ENCODE assay signal across 8 mouse cellular contexts in the genomic region with DNA sequence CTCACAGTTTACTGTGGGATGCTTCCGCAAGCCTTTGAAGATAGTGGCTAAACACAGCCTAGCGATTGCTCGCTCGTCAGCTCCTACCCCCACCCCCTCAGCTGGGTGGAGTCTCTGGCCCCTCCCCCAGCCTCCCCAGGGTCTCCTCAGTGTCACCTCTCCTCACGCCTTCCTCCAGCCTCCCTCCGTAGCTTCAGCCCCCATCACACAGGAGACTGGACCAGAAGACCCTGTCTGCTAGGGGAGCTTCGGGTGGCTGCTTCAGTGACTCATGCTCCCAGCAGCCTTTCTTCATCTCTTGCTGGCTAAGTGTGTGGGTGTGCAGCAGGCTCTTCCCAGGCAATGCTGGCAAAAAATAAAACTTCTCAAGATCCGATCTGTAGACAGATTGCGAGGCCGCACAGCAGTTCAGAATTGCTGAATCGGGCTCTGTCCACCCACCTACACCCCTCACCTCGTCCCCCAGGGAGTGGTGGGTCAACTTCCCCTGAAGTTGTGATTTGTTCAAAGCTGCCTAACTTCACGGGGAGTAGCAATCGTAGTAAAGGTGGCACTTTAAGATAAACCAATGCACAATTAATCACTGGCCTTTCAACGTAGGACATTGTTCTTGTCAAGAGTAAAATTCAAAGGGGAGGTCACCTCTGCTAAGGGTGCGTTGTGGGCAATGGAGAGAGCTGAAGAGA.
DNase-seq lines count a peak whose midpoint lies in the region; ATAC-seq and TF ChIP-seq lines count a peak whose summit lies in the region.

No protein-coding gene starts in this region.

- no peak for TF ChIP-seq EP300 in liver, postnatal 0 days (IDR thresholded peaks at IDR 0.05; ENCODE audit: low read depth)

- H3K4me1 ChIP-seq in liver, postnatal 0 days (ENCODE audit: insufficient read depth), result peaks cover 12% of the 10 kb centered on the region

- H3K9me3 ChIP-seq in liver, postnatal 0 days (ENCODE audit: low read length), result no peaks in the 10 kb centered on the region

- no peak overlapping the region for H3K4me3 ChIP-seq in liver, postnatal 0 days (ENCODE audit: low read depth, low read length)

- H3K4me2 ChIP-seq in liver, postnatal 0 days (ENCODE audit: low read depth, low read length), result peak overlapping the region; percentile 50

- H3K27me3 ChIP-seq in liver, postnatal 0 days (ENCODE audit: insufficient read depth, low read length), result no peaks in the 10 kb centered on the region

- no peaks in the 10 kb centered on the region for H3K36me3 ChIP-seq in liver, postnatal 0 days (replicated peaks; ENCODE audit: insufficient read depth, low read length)

- no peak for TF ChIP-seq CTCF in liver, postnatal 0 days (IDR thresholded peaks at IDR 0.05; ENCODE audit: low read depth)

- WGBS in liver, postnatal 0 days (ENCODE audit: insufficient replicate concordance), result 17% methylated on average over 16 of the region's 16 CpGs

- 0 out of 2 replicates have a peak overlapping the region, but pooled peaks have one; percentile 1 for H3K9ac ChIP-seq in liver, postnatal 0 days (replicated peaks)

- H3K27ac ChIP-seq in liver, postnatal 0 days (ENCODE audit: low read depth), result peak overlapping the region; percentile 16; the same call in 1 of the 2 replicates

- DNase-seq in cerebellum, postnatal 14 days, result peak; percentile 8 to 14
- no peak for DNase-seq in cerebellum, adult 8-10 months
- peak; percentile 73 for DNase-seq in embryo, embryonic 10 days (ENCODE audit: low spot score)
- peak; percentile 19 to 20 for DNase-seq in heart, adult 9 months (ENCODE audit: low spot score in 2 of 2)
- peak; percentile 25 to 35 for DNase-seq in layer of hippocampus, adult 8-10 months (ENCODE audit: low spot score in 2 of 2)
- DNase-seq in liver, postnatal 0 days, result peak; percentile 28
- DNase-seq in ovary, postnatal 14 days (ENCODE audit: low spot score), result peak; percentile 18
- DNase-seq in cerebellum, adult 18-20 months, result no peak

- ATAC-seq in liver, postnatal 0 days, result peak; percentile 15; the same call in 1 of the 2 replicates

Comparison
In these comparisons a context has a peak if more than half of its experiments do, and no peak if none do; other contexts are left out.
1. DNase-seq: peak in cerebellum, postnatal 14 days (2 of 2), embryo, embryonic 10 days (single experiment), heart, adult 9 months (2 of 2), layer of hippocampus, adult 8-10 months (2 of 2), liver, postnatal 0 days (single experiment) and ovary, postnatal 14 days (single experiment); none in cerebellum, adult 8-10 months (single experiment) and cerebellum, adult 18-20 months (0 of 2).